Mouse (Mus musculus) forelimb bud, embryonic 11.5 days (tissue): ENCODE measurements around the gene Nsf.

Experiments used
- DNase-seq: peaks from one replicate; pipeline ENCODE4 v3.0.0-alpha.2; 2012; ENCODE audit warnings: low read depth, low spot score

Gene Nsf

DNA sequence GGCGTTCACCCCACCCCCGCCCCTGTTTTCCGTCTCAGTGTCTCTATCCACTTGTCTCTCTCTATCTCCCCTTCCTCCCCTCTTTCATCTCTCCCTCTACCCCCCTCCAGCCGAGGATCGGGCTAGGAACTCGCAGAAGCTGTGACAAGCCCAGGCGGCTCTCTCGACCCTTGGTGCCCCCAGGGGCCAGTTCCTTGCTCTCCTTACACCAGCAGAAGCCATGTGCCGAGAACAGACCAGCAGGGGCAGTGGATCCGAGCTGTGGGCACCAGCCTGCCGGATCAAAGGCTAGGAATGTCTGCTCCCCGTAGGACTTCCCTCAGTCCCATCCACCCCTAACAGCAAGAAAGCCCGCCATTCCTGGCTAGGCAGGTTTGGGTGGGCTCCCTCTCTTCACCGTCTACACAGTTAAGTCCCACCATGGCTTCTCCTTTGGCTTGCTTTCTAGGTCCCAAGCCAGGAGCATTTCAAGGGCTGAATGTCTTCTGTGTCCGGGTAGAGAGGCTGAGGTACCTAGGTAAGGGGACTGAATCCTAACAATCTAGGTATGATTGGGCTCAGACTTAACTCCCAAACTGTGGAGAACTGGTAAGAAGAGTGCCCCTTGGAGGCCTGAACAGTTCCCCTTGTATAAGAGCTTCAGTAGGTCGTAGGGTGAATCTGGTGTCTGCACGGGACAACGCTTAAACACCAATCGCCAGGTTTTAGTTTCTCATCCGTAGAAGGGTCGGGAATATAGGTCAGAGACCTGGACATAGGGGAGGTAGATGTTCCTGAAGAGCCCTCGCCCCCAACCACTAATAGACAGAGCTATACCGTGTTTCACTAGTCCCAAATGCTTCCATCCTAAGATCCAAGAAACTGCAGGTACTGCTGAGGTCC, 181.1 kb downstream of the Nsf start:
- DNase-seq: no peak
